Mouse (Mus musculus) hindbrain, embryonic 10.5 days (tissue): ENCODE measurements around the gene Reck. TPM values are rescaled to one million over a fixed set of nuclear protein-coding genes. Genes with fewer than 3 reads are reported as not detected.

Source experiments
- DNase-seq: peaks from one replicate; pipeline ENCODE4 v3.0.0-alpha.2; 2017; ENCODE audit warnings: low spot score
- H3K27ac ChIP-seq: fragments of 300-500 bp; sonication (generic); 2 replicates; pipeline ENCODE4 v1.5.1; 2016; ENCODE audit warnings: mild to moderate bottlenecking, moderate library complexity
- H3K27me3 ChIP-seq: fragments of 300-500 bp; sonication (generic); 2 replicates; pipeline ENCODE4 v1.6.1; 2016; ENCODE audit warnings: mild to moderate bottlenecking; ENCODE audit not compliant: poor library complexity, insufficient read depth, severe bottlenecking
- H3K36me3 ChIP-seq: fragments of 300-500 bp; sonication (generic); 2 replicates; pipeline ENCODE4 v1.6.1; 2016; ENCODE audit warnings: mild to moderate bottlenecking, moderate library complexity
- H3K4me1 ChIP-seq: fragments of 300-500 bp; sonication (generic); replicated peaks from 2 replicates; pipeline ENCODE4 v1.6.1; 2016; ENCODE audit warnings: mild to moderate bottlenecking
- H3K4me3 ChIP-seq: fragments of 300-500 bp; sonication (generic); 2 replicates; pipeline ENCODE4 v1.5.1; 2016; ENCODE audit warnings: mild to moderate bottlenecking, moderate library complexity
- H3K9me3 ChIP-seq: fragments of 300-500 bp; sonication (generic); 2 replicates; pipeline ENCODE4 v1.6.1; 2016; ENCODE audit warnings: mild to moderate bottlenecking, moderate library complexity
- WGBS: fragments of 180-500 bp; shearing (Covaris S2); methylation state at CpG from one replicate; pipeline ENCODE4 v1.1.7; 2016; 5-methylcytosine and 5-hydroxymethylcytosine counted together
- polyA plus RNA-seq: library from polyadenylated mRNA; unstranded; fragments of >200 nt; fragmentation: Nextera tagmentation; extraction: Ambion mirVana; gene quantifications from 2 replicates; pipeline ENCODE4 v1.2.1, GENCODE M21; 2016

The Reck gene
- polyA plus RNA-seq, 1 experiment from 2014 or later, result 11.4 TPM

- no peaks in the 10 kb centered on the region for H3K9me3 ChIP-seq
- H3K27me3 ChIP-seq, result peaks cover 43% of the 10 kb centered on the region
- no peak for DNase-seq
- no peaks in the 10 kb centered on the region for H3K36me3 ChIP-seq
- WGBS, result 91% methylated on average over 6 of the region's 6 CpGs
- peaks cover 44% of the 10 kb centered on the region for H3K4me1 ChIP-seq
- H3K27ac ChIP-seq, result no peak overlapping the region
- no peak overlapping the region for H3K4me3 ChIP-seq
Observed at GRCm38 (mm10) chr4:43960207-43960606, 84.9 kb downstream of the Reck start.

- peaks cover 28% of the 10 kb centered on the region for H3K27me3 ChIP-seq
- peak overlapping the region; percentile 64; the same call in 1 of the 2 replicates for H3K27ac ChIP-seq
- peaks cover 47% of the 10 kb centered on the region for H3K4me1 ChIP-seq
- no peak for DNase-seq
- WGBS, result 53% methylated on average over 2 of the region's 2 CpGs
- H3K36me3 ChIP-seq, result no peaks in the 10 kb centered on the region
- H3K4me3 ChIP-seq, result no peak overlapping the region
- H3K9me3 ChIP-seq, result no peaks in the 10 kb centered on the region
Observed at GRCm38 (mm10) chr4:43964326-43964833, 89.0 kb downstream of the Reck start.

- no peak for DNase-seq
- no peak overlapping the region for H3K4me3 ChIP-seq
- peaks cover 48% of the 10 kb centered on the region for H3K4me1 ChIP-seq
- H3K27ac ChIP-seq, result peak overlapping the region; percentile 64
- no peaks in the 10 kb centered on the region for H3K9me3 ChIP-seq
- 51% methylated on average over 4 of the region's 4 CpGs for WGBS
- no peaks in the 10 kb centered on the region for H3K36me3 ChIP-seq
- peaks cover 25% of the 10 kb centered on the region for H3K27me3 ChIP-seq
Observed at GRCm38 (mm10) chr4:43964951-43965684, 89.8 kb downstream of the Reck start.

- Histone ChIP-seq H3K27ac (0 out of 2 replicates have a peak overlapping the region, but pooled peaks have one; percentile 35), H3K4me3 (no peak overlapping the region), H3K36me3 (0 out of 2 replicates have a peak, but pooled peaks cover 3% of the 10 kb centered on the region), H3K4me1 (peaks cover 57% of the 10 kb centered on the region), H3K27me3 (peaks cover 26% of the 10 kb centered on the region), H3K9me3 (no peaks in the 10 kb centered on the region)
- DNase-seq, result no peak
- 84% methylated on average over 7 of the region's 7 CpGs for WGBS
Observed at GRCm38 (mm10) chr4:43965856-43966535, 90.7 kb downstream of the Reck start.

- Histone ChIP-seq H3K4me1 (peaks cover 76% of the 10 kb centered on the region), H3K9me3 (no peaks in the 10 kb centered on the region), H3K36me3 (0 out of 2 replicates have a peak, but pooled peaks cover 3% of the 10 kb centered on the region), H3K27me3 (peaks cover 25% of the 10 kb centered on the region), H3K27ac (peak overlapping the region; percentile 59; the same call in 1 of the 2 replicates), H3K4me3 (no peak overlapping the region)
- DNase-seq, result no peak
- 45% methylated on average over 13 of the region's 13 CpGs for WGBS
Observed at GRCm38 (mm10) chr4:43968650-43969049, 93.3 kb downstream of the Reck start.

DNA sequence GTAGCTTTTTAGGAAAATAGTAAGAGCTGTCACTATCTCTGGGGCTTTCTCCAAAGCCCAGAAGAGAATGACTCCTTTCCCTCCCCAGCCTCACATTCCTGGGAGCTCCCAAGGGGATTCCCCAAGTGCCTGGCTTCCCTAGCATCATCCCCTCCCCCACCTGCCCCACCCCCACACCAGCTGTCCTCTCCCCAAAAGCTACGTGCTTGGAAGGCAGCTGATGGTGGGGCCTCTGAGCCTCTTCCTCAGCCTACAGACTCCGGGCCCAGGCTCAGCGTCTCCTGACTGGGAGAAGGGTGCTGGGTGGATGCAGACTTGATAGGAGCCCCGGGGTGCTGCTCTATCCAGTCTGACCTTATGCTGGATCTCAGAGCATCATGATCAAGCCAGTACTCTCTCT, 94.0 kb downstream of the Reck start:
- peak overlapping the region; percentile 75 for H3K27ac ChIP-seq
- peaks cover 22% of the 10 kb centered on the region for H3K27me3 ChIP-seq

GRCm38 (mm10) chr4:43970393-43971330, 95.3 kb downstream of the Reck start:
- no peaks in the 10 kb centered on the region for H3K9me3 ChIP-seq
- peak overlapping the region; percentile 75; the same call in 1 of the 2 replicates for H3K27ac ChIP-seq
- WGBS, result 79% methylated on average over 20 of the region's 20 CpGs
- H3K4me1 ChIP-seq, result peaks cover 60% of the 10 kb centered on the region
- 0 out of 2 replicates have a peak, but pooled peaks cover 3% of the 10 kb centered on the region for H3K36me3 ChIP-seq
- DNase-seq, result no peak
- H3K4me3 ChIP-seq, result no peak overlapping the region
- H3K27me3 ChIP-seq, result peaks cover 22% of the 10 kb centered on the region

More for the DNA sequence above, 94.0 kb downstream of the Reck start:
- Histone ChIP-seq H3K4me3 (no peak overlapping the region), H3K9me3 (no peaks in the 10 kb centered on the region), H3K36me3 (0 out of 2 replicates have a peak, but pooled peaks cover 3% of the 10 kb centered on the region), H3K4me1 (peaks cover 73% of the 10 kb centered on the region)
- WGBS, result 13% methylated on average over 4 of the region's 4 CpGs
- peak; percentile 62 for DNase-seq

- 68% methylated on average over 9 of the region's 9 CpGs for whole genome bisulfite sequencing
- peaks cover 22% of the 10 kb centered on the region for H3K27me3 ChIP-seq
Observed at GRCm38 (mm10) chr4:43971541-43972136, 96.3 kb downstream of the Reck start.

GRCm38 (mm10) chr4:43972137-43972591, 96.8 kb downstream of the Reck start:
- peak overlapping the region; percentile 29 for H3K4me3 ChIP-seq
- 6% methylated on average over 8 of the region's 8 CpGs for whole genome bisulfite sequencing

More at GRCm38 (mm10) chr4:43971541-43972136, 96.3 kb downstream of the Reck start:
- no peak for DNase-seq
- Histone ChIP-seq H3K36me3 (0 out of 2 replicates have a peak, but pooled peaks cover 3% of the 10 kb centered on the region), H3K27ac (peak overlapping the region; percentile 81), H3K9me3 (no peaks in the 10 kb centered on the region), H3K4me3 (peak overlapping the region; percentile 29; the same call in 1 of the 2 replicates), H3K4me1 (peaks cover 57% of the 10 kb centered on the region)

DNA sequence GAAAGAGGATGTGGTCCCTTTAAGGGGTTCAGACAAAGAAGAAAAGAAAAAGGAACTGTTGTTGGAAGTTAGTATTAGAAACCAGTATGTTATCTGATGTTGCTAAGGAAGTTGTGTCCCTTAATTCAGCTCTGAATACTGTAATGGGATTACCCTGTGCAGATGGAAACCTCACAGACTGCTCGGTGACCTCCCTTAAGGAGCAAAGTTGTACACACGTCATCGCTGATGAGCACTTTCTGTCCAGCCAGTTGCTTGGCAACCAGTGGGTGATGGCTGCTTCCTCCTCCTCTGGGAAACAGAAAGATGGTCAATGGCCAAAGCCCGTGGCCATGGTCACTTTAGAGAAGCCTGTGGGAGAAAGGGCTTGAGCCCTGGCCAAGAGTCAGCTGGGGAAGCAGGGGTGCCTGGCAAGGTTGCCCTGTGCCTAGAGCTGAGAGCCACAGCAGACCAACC, 98.2 kb downstream of the Reck start:
- H3K27ac ChIP-seq, result peak overlapping the region; percentile 51; the same call in 1 of the 2 replicates
- 0 out of 2 replicates have a peak, but pooled peaks cover 3% of the 10 kb centered on the region for H3K36me3 ChIP-seq
- H3K9me3 ChIP-seq, result no peaks in the 10 kb centered on the region
- H3K4me1 ChIP-seq, result peaks cover 58% of the 10 kb centered on the region
- H3K4me3 ChIP-seq, result no peak overlapping the region
- WGBS, result 48% methylated on average over 4 of the region's 4 CpGs
- peaks cover 22% of the 10 kb centered on the region; the same call in 1 of the 2 replicates for H3K27me3 ChIP-seq
- no peak for DNase-seq

More at GRCm38 (mm10) chr4:43972137-43972591, 96.8 kb downstream of the Reck start:
- DNase-seq, result peak; percentile 80
- H3K27me3 ChIP-seq, result peaks cover 27% of the 10 kb centered on the region
- peaks cover 58% of the 10 kb centered on the region for H3K4me1 ChIP-seq
- peak overlapping the region; percentile 81 for H3K27ac ChIP-seq
- H3K36me3 ChIP-seq, result 0 out of 2 replicates have a peak, but pooled peaks cover 3% of the 10 kb centered on the region
- no peaks in the 10 kb centered on the region for H3K9me3 ChIP-seq

DNA sequence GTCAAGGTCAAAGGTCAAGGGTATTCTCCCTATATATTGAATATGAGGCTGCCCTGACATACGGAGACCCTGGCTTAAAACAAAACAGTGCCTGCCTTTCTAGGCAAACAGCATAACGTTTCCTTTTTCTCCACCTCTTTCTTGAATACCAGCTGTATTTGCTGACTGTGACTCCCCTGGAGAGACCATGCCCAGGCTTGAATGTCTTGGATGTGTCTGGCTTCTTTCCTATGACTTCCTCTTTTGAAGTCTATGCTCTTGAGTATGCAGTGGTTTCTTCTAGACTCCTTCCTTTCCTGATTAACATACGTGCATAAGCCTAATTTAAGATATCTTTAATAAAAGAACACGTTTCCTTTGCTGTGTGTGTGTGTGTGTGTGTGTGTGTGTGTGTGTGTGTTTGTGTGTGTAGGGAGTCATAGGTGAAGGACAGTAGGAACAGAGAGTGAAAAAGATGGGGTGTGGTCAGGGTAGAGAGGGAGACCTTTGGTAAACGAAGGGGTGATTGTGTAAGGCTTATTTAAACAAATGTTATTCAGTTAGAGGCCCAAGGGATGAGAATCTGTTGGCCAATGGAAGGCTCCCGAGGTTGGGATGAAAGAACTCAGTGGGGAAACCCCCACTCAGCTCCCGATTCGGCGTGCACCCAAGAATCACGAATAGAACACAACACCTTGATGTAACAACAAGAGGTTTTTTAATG, 99.7 kb downstream of the Reck start:
- 85% methylated on average over 10 of the region's 10 CpGs for WGBS
- Histone ChIP-seq H3K36me3 (0 out of 2 replicates have a peak, but pooled peaks cover 3% of the 10 kb centered on the region), H3K27me3 (peaks cover 27% of the 10 kb centered on the region), H3K4me3 (no peak overlapping the region), H3K9me3 (no peaks in the 10 kb centered on the region), H3K4me1 (peaks cover 50% of the 10 kb centered on the region), H3K27ac (no peak overlapping the region)
- no peak for DNase-seq
